ENCODE assay signal across 12 mouse cellular contexts in the genomic region with DNA sequence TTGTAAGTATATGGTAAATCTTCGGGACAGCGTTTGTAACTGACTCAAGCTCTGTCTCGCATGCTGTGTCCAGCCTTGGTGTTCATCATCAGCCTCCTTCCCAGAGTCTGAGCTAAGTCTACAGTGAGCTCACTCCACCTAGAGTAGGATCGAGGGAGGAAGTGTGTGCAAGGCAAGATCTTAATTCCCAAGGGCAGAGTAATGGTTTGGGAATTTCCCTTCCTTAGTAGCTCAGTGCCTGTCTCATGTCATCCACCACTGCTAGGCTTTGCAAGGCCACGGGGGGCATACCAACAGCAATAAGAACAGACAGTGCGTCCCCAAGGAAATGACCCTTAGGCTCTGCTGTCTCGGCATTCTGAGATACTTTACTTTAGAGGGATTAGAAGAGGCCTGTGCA.
DNase-seq lines count a peak whose midpoint lies in the region; ATAC-seq and TF ChIP-seq lines count a peak whose summit lies in the region.
"Had no signal": no experiment of that assay in that cellular context is flagged by ENCODE, and none has a peak within 500 bp of the region (broad histone marks: within the 10 kb centered on the region; RNA-seq: fewer than 3 reads in every experiment).

No protein-coding gene starts in this region.

- ATAC-seq in kidney, postnatal 0 days (replicated peaks; ENCODE audit: low FRiP score, low read depth), result 0 out of 2 replicates have a peak, but pooled peaks have one; percentile 17

- H3K4me3 ChIP-seq in heart, embryonic 10.5 days, result no peak overlapping the region
- H3K4me3 ChIP-seq in kidney, postnatal 0 days (replicated peaks; ENCODE audit: low read depth, low read length), result no peak overlapping the region
- H3K4me3 ChIP-seq: midbrain, embryonic 10.5 days; neural tube, embryonic 13.5 days had no signal

- peak; percentile 40; the same call in 1 of the 2 replicates for TF ChIP-seq CTCF in kidney, postnatal 0 days (IDR thresholded peaks at IDR 0.05; ENCODE audit: low read depth)

- H3K9ac ChIP-seq in kidney, postnatal 0 days (ENCODE audit: low read depth, low read length), result no peak overlapping the region
- H3K9ac ChIP-seq: neural tube, embryonic 13.5 days had no signal

- H3K36me3 ChIP-seq in heart, embryonic 10.5 days, result peaks cover 58% of the 10 kb centered on the region
- peaks cover 19% of the 10 kb centered on the region; the same call in 1 of the 2 replicates for H3K36me3 ChIP-seq in kidney, postnatal 0 days (ENCODE audit: insufficient read depth, low read length)

- no peaks in the 10 kb centered on the region for H3K9me3 ChIP-seq in heart, embryonic 10.5 days
- no peaks in the 10 kb centered on the region for H3K9me3 ChIP-seq in kidney, postnatal 0 days (replicated peaks; ENCODE audit: low read length)
- H3K9me3 ChIP-seq: midbrain, embryonic 10.5 days; neural tube, embryonic 13.5 days had no signal

- DNase-seq in adrenal gland, postnatal 14 days, result peak; percentile 9
- DNase-seq in adrenal gland, adult 18-20 months (ENCODE audit: low spot score in 2 of 2), result no peak
- DNase-seq in heart, embryonic 10.5 days (ENCODE audit: low spot score), result no peak
- DNase-seq in kidney, postnatal 0 days (ENCODE audit: low spot score), result peak; percentile 73
- DNase-seq in lung, postnatal 36 days, result peak; percentile 45
- no peak for DNase-seq in right cerebral cortex, postnatal 14 days
- DNase-seq in layer of hippocampus, postnatal 25 days (ENCODE audit: extremely low spot score in 1 of 2, low spot score in 1 of 2), result no peak
- no peak for DNase-seq in gastrocnemius, adult 18-20 months (ENCODE audit: low spot score)
- DNase-seq: cerebellum, postnatal 10 days; thymus, postnatal 4 days had no signal

- H3K4me1 ChIP-seq in heart, embryonic 10.5 days, result peaks cover 24% of the 10 kb centered on the region
- peaks cover 13% of the 10 kb centered on the region for H3K4me1 ChIP-seq in kidney, postnatal 0 days (replicated peaks; ENCODE audit: insufficient read depth, low read length)
- H3K4me1 ChIP-seq: neural tube, embryonic 13.5 days had no signal

- H3K27me3 ChIP-seq in heart, embryonic 10.5 days (ENCODE audit: insufficient read depth, poor library complexity, severe bottlenecking), result no peaks in the 10 kb centered on the region
- no peaks in the 10 kb centered on the region for H3K27me3 ChIP-seq in kidney, postnatal 0 days (ENCODE audit: insufficient read depth, low read length)
- H3K27me3 ChIP-seq: neural tube, embryonic 13.5 days had no signal

- H3K27ac ChIP-seq in heart, embryonic 10.5 days, result peak overlapping the region; percentile 59
- no peak overlapping the region for H3K27ac ChIP-seq in kidney, postnatal 0 days
- H3K27ac ChIP-seq: midbrain, embryonic 10.5 days; neural tube, embryonic 13.5 days had no signal

- H3K4me2 ChIP-seq in kidney, postnatal 0 days (ENCODE audit: low read length), result no peak overlapping the region
- H3K4me2 ChIP-seq: neural tube, embryonic 13.5 days had no signal

- 47% methylated on average over 7 of the region's 7 CpGs for WGBS in heart, embryonic 10.5 days
- WGBS in kidney, postnatal 0 days, result 53% methylated on average over 7 of the region's 7 CpGs

Comparison
In these comparisons a context has a peak if more than half of its experiments do, and no peak if none do; other contexts are left out.
1. DNase-seq: peak in adrenal gland, postnatal 14 days (single experiment), kidney, postnatal 0 days (single experiment) and lung, postnatal 36 days (single experiment); none in adrenal gland, adult 18-20 months (0 of 2), heart, embryonic 10.5 days (single experiment), right cerebral cortex, postnatal 14 days (single experiment), layer of hippocampus, postnatal 25 days (0 of 2) and gastrocnemius, adult 18-20 months (single experiment).